ENCODE assay signal across 8 mouse cellular contexts in genomic region chr9:60794210-60794840, GRCm38 (mm10). TPM values are rescaled to one million over a fixed set of nuclear protein-coding genes. Genes with fewer than 3 reads are reported as not detected.
DNase-seq lines count a peak whose midpoint lies in the region; ATAC-seq lines count a peak whose summit lies in the region.

Gene Uaca (plus strand): TSS chr9:60794542.

- WGBS in intestine, embryonic 14.5 days: under 1% methylated on average over 45 of the region's 45 CpGs

- H3K4me1 ChIP-seq in intestine, embryonic 14.5 days (replicated peaks; ENCODE audit: control insufficient read depth, insufficient read depth, low read length): peaks cover 9% of the 10 kb centered on the region; the same call in 1 of the 2 replicates

- no peaks in the 10 kb centered on the region for H3K9me3 ChIP-seq in intestine, embryonic 14.5 days (ENCODE audit: control insufficient read depth, low read length)

- H3K9ac ChIP-seq in intestine, embryonic 14.5 days (ENCODE audit: low read length): peak within 1 kb of the TSS; percentile 74

- peak within 1 kb of the TSS; percentile 89 for H3K4me3 ChIP-seq in intestine, embryonic 14.5 days (ENCODE audit: low read depth, low read length)

- H3K27me3 ChIP-seq in intestine, embryonic 14.5 days (replicated peaks; ENCODE audit: control insufficient read depth, insufficient read depth, low read length): no peaks in the 10 kb centered on the region

- peak within 1 kb of the TSS; percentile 89 for H3K27ac ChIP-seq in intestine, embryonic 14.5 days (ENCODE audit: low read depth)

- peak; percentile 90 for DNase-seq in adrenal gland, adult 8-10 months
- peak; percentile 98 for DNase-seq in embryo, embryonic 10.5 days (ENCODE audit: low spot score)
- peak; percentile 93 for DNase-seq in gastrocnemius, postnatal 25 days
- DNase-seq in intestine, embryonic 14.5 days (ENCODE audit: low spot score): peak; percentile 98
- DNase-seq in left cerebral cortex, adult 9 months (ENCODE audit: low spot score in 2 of 2): peak; percentile 35 to 78
- peak; percentile 55 to 71 for DNase-seq in right cerebral cortex, postnatal 36 days (ENCODE audit: low spot score in 2 of 2)
- DNase-seq in yolk sac, embryonic 10.5 days (ENCODE audit: low spot score): peak; percentile 97

- H3K36me3 ChIP-seq in intestine, embryonic 14.5 days (ENCODE audit: control insufficient read depth, insufficient read depth, low read length): no peaks in the 10 kb centered on the region

- H3K4me2 ChIP-seq in intestine, embryonic 14.5 days (ENCODE audit: low read length): peak within 1 kb of the TSS; percentile 68

- peak; percentile 96 for ATAC-seq in intestine, embryonic 14.5 days (replicated peaks; ENCODE audit: low FRiP score, low TSS enrichment, low read depth)
- 0 out of 2 replicates have a peak, but pooled peaks have one; percentile 10 for ATAC-seq in megakaryocyte, adult 5-6 weeks (ENCODE audit: poor library complexity, severe bottlenecking)

RNA-seq across cellular contexts. Expression of gene Uaca, which starts in this region (rescaled TPM):
- 10 to 100 TPM; 37.5 to 62.0 (median 48.1) TPM for total RNA-seq in adrenal gland, adult 8-10 months (2022)
- 100 to 1,000 TPM in 1 of 2 experiments, 10 to 100 TPM in 1; 65.4 to 107 TPM for total RNA-seq in gastrocnemius, postnatal 25 days (2021)
- 26.2 and 44.3 TPM in 2 replicates for polyA plus RNA-seq in intestine, embryonic 14.5 days (2014; fragmentation: Nextera tagmentation; extraction: Ambion mirVana)
- total RNA-seq in megakaryocyte, adult 5-6 weeks (2015): 0.07 TPM in 1 of 2 replicates, not detected in the other
- total RNA-seq in megakaryocyte, adult 5-6 weeks (2017): 0.20 TPM in 1 of 2 replicates, not detected in the other

Comparison
In these comparisons a context has a peak if more than half of its experiments do, and no peak if none do; other contexts are left out.
1. Peak in every context shown above with its lines: DNase-seq, ATAC-seq, H3K4me3 ChIP-seq and H3K27ac ChIP-seq.
2. RNA of gene Uaca (total RNA-seq): 65.4 to 107 TPM in gastrocnemius, postnatal 25 days and 37.5 to 62.0 TPM in adrenal gland, adult 8-10 months; 0.07 to 0.20 TPM in megakaryocyte, adult 5-6 weeks; every median in the first group is over 10 times any median in the second.
3. Peak in ATAC-seq in megakaryocyte, adult 5-6 weeks; RNA of the gene not detected or under 1 TPM.